Mouse (Mus musculus): ENCODE results near the gene Crkl. TPM values are rescaled to one million over a fixed set of nuclear protein-coding genes. Genes with fewer than 3 reads are reported as not detected.
"Not testable (repeated sequence)": the region's sequence is repeated elsewhere in the genome, so short reads cannot be mapped to it uniquely, and the experiment has no call there.

Gene Crkl
- total RNA-seq, 1 experiment from 2014 or later, result 39.7 TPM

DNA sequence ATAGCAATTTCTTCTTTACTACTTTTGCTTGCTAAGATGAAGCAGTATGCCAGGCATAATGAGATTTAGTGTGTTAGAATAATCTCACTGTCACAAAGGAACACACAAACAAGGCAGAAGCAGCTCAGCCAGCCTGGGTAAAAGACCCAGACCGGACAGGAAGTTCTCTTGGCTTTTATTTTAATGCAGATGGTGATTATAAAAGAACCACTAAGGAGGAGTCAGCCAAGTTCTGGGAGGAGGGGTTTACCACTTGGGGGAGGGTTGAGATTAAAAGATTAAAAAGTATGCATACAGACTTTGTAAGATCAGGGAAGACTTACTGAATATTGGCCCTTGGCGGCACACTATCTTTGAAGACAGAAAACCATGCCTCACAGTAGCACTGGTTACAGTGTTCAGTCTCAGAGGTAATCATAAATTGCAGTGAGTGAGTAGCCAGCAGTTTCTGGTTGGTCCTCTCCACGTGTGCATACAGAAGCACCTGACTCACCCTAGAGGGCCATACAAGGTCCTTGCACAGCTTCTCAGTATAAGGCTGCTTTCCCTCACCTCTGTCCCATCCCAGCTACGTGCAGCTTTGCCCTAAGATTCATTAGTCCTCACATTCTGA lies 26.6 kb downstream of the Crkl start:
- ATAC-seq (ENCODE audit: extremely low read depth, insufficient number of reproducible peaks, low FRiP score, poor library complexity, severe bottlenecking), result no peak

GRCm38 (mm10) chr16:17481465-17481864 lies 29.7 kb downstream of the Crkl start:
- no peak for ATAC-seq (ENCODE audit: extremely low read depth, insufficient number of reproducible peaks, low FRiP score, poor library complexity, severe bottlenecking)

- ATAC-seq (ENCODE audit: extremely low read depth, insufficient number of reproducible peaks, low FRiP score, poor library complexity, severe bottlenecking), result no peak
These were observed 34.7 kb downstream of the Crkl start for GRCm38 (mm10) chr16:17486505-17486904.

DNA sequence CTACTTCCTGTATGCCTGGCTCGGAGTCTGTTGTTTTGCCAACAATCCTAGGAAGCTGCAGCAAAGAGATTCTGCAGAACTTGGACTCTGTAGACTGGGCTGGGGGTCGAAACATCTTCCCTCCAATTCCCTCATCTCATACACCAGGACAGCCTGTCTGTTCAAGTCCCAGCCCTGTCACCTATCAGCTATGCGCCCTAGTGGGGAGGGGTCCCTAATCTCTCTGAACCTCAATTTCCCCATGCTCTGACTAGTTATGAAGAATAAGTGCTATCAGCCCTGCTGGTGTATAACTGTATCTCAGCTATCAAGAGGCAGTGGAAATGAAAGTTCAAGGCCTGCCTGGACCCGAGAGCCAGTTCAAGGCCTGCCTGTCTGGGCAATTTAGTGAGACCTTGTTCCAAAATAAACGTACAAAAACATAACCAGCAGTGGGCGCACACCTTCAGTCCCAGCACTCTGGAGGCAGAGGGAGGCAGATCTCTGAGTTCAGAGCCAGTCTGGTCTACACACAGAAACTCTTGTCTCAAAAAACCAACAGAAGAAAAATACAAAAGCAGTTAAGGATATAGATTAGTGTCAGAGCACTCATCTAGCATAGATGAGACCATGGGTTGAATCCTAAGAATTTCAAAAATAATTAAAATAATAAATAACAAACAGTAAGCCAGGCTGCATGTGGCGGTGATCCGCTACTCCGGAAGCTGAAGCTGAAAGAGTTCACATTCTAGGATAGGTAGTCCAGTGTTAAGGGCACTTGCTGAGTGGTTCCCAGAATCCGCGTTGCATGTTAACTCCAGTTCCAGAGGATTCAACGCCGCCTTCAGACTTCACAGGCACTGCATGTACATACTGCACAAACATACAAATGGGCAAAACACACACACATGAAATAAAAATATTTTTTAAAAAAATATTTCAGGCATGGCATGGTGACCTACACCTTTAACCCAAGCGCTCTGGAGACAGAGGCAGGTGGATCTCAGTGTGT lies 37.0 kb downstream of the Crkl start:
- ATAC-seq (ENCODE audit: extremely low read depth, insufficient number of reproducible peaks, low FRiP score, poor library complexity, severe bottlenecking), result no peak

DNA sequence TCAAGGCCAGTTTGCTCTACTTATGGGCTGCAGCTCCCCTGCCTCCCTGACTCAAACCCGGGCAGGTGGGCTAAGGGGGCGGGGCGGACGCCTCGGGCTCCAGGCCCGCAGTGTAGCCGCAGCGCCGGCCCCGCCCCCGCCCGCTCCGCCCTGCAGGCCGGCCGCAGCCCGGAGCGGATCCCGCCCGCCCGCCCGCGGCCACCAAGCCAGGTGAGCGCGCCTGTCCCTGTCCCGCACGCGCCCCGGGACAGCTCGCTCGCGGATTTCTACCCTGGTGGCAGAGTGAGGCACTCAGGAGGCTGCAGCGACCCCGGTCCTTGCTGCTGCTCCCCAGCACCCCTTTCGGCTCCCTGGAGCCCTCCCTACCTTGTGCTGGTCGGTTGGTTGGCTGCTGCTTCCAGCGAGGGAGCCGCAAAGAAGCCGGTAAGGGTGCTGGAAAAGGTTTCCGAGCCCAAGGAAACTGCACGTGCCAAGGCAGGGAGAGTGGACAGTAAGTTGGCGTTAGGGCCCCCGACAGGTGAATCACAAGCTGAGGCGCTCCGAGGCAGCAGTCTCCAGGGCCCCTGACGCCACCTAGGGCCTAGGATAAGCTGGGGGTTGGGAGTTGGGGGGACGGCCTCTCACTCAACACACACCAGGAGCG lies 37.8 kb downstream of the Crkl start, which contains the start of gene Aifm3:
Gene Aifm3, plus strand, starts transcription at position 143 of the 643 bp plus-strand sequence.
- no peak for ATAC-seq (ENCODE audit: extremely low read depth, insufficient number of reproducible peaks, low FRiP score, poor library complexity, severe bottlenecking)

DNA sequence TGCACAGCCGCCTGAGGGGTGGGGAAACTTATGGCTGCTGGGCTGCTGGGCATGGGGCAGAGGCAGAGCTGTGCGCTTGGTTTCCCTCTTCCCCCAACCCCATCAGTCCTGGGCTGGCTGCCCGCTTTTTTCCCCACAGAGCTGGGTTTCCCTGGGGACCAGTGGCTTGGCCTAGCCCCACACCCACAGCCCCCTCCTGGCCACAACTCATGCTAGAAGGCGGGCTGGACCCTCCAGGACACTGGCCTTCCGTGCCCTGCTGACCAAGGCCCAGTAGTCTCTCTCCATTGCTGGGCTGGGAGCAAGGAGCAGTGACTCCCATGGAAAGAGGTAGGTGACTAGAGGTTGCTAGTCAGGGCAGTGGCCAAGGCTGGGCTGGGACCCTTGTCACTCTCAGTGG lies 39.4 kb downstream of the Crkl start:
- no peak for ATAC-seq (ENCODE audit: extremely low read depth, insufficient number of reproducible peaks, low FRiP score, poor library complexity, severe bottlenecking)

- ATAC-seq (ENCODE audit: extremely low read depth, insufficient number of reproducible peaks, low FRiP score, poor library complexity, severe bottlenecking), result no peak
These were observed 40.2 kb downstream of the Crkl start for GRCm38 (mm10) chr16:17491896-17492561.

GRCm38 (mm10) chr16:17496499-17497305 lies 44.9 kb downstream of the Crkl start:
- no peak for ATAC-seq (ENCODE audit: extremely low read depth, insufficient number of reproducible peaks, low FRiP score, poor library complexity, severe bottlenecking)

- no peak for ATAC-seq (ENCODE audit: extremely low read depth, insufficient number of reproducible peaks, low FRiP score, poor library complexity, severe bottlenecking)
These were observed 47.6 kb downstream of the Crkl start for GRCm38 (mm10) chr16:17499249-17499883.

DNA sequence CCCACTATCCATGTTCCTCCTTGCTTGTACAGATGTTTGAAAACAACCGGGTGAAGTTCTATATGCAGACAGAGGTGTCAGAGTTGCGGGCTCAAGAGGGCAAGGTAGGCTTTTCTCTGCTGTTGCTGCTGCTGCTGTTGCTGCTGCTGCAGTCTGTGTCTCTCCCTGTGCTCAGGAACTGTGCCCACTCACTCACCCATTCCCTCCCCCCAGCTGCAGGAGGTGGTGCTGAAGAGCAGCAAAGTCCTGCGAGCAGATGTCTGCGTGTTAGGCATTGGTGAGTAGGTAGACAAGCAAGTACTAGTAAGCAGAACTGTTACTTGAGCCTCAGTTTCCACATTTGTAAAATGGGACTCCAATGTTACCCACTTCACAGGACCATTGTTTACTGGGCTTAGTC lies 50.9 kb downstream of the Crkl start:
- no peak for ATAC-seq (ENCODE audit: extremely low read depth, insufficient number of reproducible peaks, low FRiP score, poor library complexity, severe bottlenecking)

DNA sequence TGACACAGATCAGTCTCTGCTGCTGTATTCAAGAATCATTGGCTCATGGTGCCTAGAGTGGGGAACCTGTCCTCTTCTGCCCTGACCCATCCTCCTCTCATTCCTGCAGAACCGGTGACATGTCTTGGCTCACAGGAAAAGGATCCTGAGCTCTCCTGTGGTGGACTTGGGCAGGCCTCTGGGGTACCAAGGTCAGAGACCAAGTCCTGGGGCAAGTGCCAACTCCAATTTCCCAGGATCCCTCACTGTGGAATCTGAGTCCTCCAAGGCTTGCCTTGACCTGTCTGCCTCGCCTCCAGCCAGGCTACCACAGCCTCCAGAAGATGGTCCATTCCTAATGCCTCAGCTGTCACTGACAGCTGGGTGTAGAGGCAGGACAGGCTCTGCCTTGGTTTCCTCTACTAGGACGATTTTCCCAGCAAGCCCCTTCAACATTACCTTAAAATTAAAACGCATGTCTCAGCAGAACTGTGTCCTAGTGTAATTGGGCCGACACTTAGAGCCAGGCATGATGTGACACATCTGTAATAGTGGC lies 55.3 kb downstream of the Crkl start:
- no peak for ATAC-seq (ENCODE audit: extremely low read depth, insufficient number of reproducible peaks, low FRiP score, poor library complexity, severe bottlenecking)

- not testable (repeated sequence) for ATAC-seq (ENCODE audit: extremely low read depth, insufficient number of reproducible peaks, low FRiP score, poor library complexity, severe bottlenecking)
These were observed 56.2 kb downstream of the Crkl start for GRCm38 (mm10) chr16:17508031-17508430.

GRCm38 (mm10) chr16:17508546-17509239 lies 56.9 kb downstream of the Crkl start, which contains the start of gene Lztr1:
Gene Lztr1, plus strand, starts transcription at chr16:17508688.
- ATAC-seq (ENCODE audit: extremely low read depth, insufficient number of reproducible peaks, low FRiP score, poor library complexity, severe bottlenecking), result peak; percentile 86

- no peak for ATAC-seq (ENCODE audit: extremely low read depth, insufficient number of reproducible peaks, low FRiP score, poor library complexity, severe bottlenecking)
These were observed 57.4 kb downstream of the Crkl start for GRCm38 (mm10) chr16:17509240-17509597.

DNA sequence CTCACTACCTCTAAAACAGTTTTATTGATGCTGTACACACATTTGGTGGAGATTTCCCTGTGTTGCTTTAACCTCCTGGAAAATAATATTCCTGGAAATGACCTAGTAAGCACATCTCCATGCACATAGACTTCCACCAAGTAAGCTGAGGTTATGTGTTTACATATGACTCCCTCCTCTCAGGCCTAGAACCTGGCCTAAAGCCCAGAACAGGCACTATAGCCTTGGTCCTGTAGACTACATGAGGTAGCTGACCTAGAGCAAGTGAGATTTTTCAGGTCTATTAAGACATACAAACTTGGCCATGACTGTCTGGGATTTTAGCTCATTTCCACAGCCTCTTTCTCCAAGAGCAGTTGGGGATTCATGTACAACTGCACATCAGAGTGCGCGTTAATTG lies 58.4 kb downstream of the Crkl start:
- ATAC-seq (ENCODE audit: extremely low read depth, insufficient number of reproducible peaks, low FRiP score, poor library complexity, severe bottlenecking), result no peak

DNA sequence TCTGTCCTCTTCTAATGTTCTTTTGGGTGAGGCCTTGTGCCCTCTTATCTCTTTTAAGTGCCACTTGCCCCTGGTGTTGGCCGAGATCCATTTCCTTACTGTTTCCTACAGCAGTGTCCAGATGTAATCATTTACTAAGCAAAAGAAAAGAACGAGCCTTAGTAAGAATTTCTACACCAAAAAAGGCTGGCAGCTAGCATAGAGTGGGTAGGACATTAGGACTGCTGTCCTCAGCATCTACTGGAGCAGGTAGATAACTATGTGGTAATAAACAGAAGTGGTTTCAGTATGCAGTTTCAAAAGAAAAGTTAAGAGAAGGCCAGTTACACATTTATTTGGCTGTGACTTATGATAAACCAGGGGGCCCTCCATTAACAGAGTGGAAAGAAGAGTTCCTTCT lies 58.9 kb downstream of the Crkl start:
- ATAC-seq (ENCODE audit: extremely low read depth, insufficient number of reproducible peaks, low FRiP score, poor library complexity, severe bottlenecking), result no peak

- ATAC-seq (ENCODE audit: extremely low read depth, insufficient number of reproducible peaks, low FRiP score, poor library complexity, severe bottlenecking), result no peak
These were observed 59.6 kb downstream of the Crkl start for GRCm38 (mm10) chr16:17511431-17511830.

All from neutrophil, adult 5-6 weeks (primary cell).